Mouse (Mus musculus) MEL (cell line): ENCODE measurements around the gene Shcbp1l. TPM values are rescaled to one million over a fixed set of nuclear protein-coding genes. Genes with fewer than 3 reads are reported as not detected.
"Not testable (repeated sequence)": the region's sequence is repeated elsewhere in the genome, so short reads cannot be mapped to it uniquely, and the experiment has no call there.

Experiments used
- DNase-seq: peaks from one replicate; pipeline ENCODE4 v3.0.0; 2011; ENCODE audit warnings: low read depth, low spot score
- H3K27ac ChIP-seq: 2 replicates; pipeline ENCODE4 v1.5.1; 2012; ENCODE audit warnings: low read depth, mild to moderate bottlenecking, control low read depth, low read length, moderate library complexity; ENCODE audit not compliant: control insufficient read depth
- H3K27me3 ChIP-seq, 2 experiments: fragments of 150-350 bp in 1 of 2; sonication (generic) in 1 of 2; 2 replicates each; pipeline ENCODE4 v1.6.1; 2012; ENCODE audit warnings: low read length in 2 of 2, mild to moderate bottlenecking in 2 of 2, improper control_type of control experiment in 1 of 2, moderate library complexity in 1 of 2; ENCODE audit not compliant: insufficient read depth in 2 of 2, control insufficient read depth in 1 of 2
- H3K36me3 ChIP-seq, 2 experiments: 2 replicates each; pipeline ENCODE4 v1.6.1; 2012 to 2014; ENCODE audit warnings: low read length in 2 of 2, improper control_type of control experiment in 1 of 2, inconsistent platforms in 1 of 2, mild to moderate bottlenecking in 1 of 2; ENCODE audit not compliant: insufficient read depth in 2 of 2, control insufficient read depth in 1 of 2
- H3K4me1 ChIP-seq, 2 experiments: fragments of 150-350 bp in 1 of 2; sonication (generic) in 1 of 2; 2 replicates each; pipeline ENCODE4 v1.6.1; 2012; ENCODE audit warnings: low read length in 2 of 2, improper control_type of control experiment in 1 of 2, mild to moderate bottlenecking in 1 of 2; ENCODE audit not compliant: insufficient read depth in 2 of 2, control insufficient read depth in 1 of 2
- H3K4me3 ChIP-seq, 2 experiments: fragments of 150-350 bp in 1 of 2; sonication (generic) in 1 of 2; 2 replicates each; pipeline ENCODE4 v1.5.1; 2012; ENCODE audit warnings: low read depth in 2 of 2, low read length in 2 of 2, mild to moderate bottlenecking in 2 of 2, moderate library complexity in 2 of 2, control low read depth in 1 of 2, improper control_type of control experiment in 1 of 2; ENCODE audit not compliant: control insufficient read depth in 1 of 2, insufficient read depth in 1 of 2
- H3K79me2 ChIP-seq: 2 replicates; pipeline ENCODE4 v1.6.1; 2012; ENCODE audit warnings: mild to moderate bottlenecking, low read length, moderate library complexity; ENCODE audit not compliant: control insufficient read depth, poor library complexity, insufficient read depth
- H3K9ac ChIP-seq: 2 replicates; pipeline ENCODE4 v1.6.1; 2012; ENCODE audit warnings: low read depth, mild to moderate bottlenecking, control low read depth, low read length, moderate library complexity; ENCODE audit not compliant: control insufficient read depth, poor library complexity, severe bottlenecking
- H3K9me3 ChIP-seq: fragments of 150-350 bp; sonication (generic); replicated peaks from 2 replicates; pipeline ENCODE4 v1.6.1; 2012; ENCODE audit warnings: mild to moderate bottlenecking, low read length, improper control_type of control experiment, moderate library complexity; ENCODE audit not compliant: insufficient read depth
- CHD2 ChIP-seq: IDR thresholded peaks from 2 replicates; pipeline ENCODE4 v1.6.1; 2011; ENCODE audit warnings: low read length, improper control_type of control experiment
- CTCF ChIP-seq, 3 experiments: IDR thresholded peaks in 2 of 3; conservative IDR thresholded peaks in 1 of 3; 2 replicates each; pipeline ENCODE4 v1.5.1; 2011 to 2012; ENCODE audit warnings: low read length in 3 of 3, low read depth in 2 of 3, mild to moderate bottlenecking in 2 of 3, improper control_type of control experiment in 1 of 3, inconsistent platforms in 1 of 3, mixed read lengths in 1 of 3, moderate library complexity in 1 of 3; ENCODE audit not compliant: control insufficient read depth in 1 of 3, insufficient read depth in 1 of 3, poor library complexity in 1 of 3, severe bottlenecking in 1 of 3
- EP300 ChIP-seq, 2 experiments: IDR thresholded peaks; 2 replicates each; pipeline ENCODE4 v1.6.1; 2011; ENCODE audit warnings: improper control_type of control experiment in 2 of 2, low read length in 2 of 2, low read depth in 1 of 2, mild to moderate bottlenecking in 1 of 2
- GABPA ChIP-seq: IDR thresholded peaks from 2 replicates; pipeline ENCODE4 v1.6.1; 2012; ENCODE audit warnings: low read depth, mild to moderate bottlenecking, inconsistent platforms, low read length, improper control_type of control experiment, moderate library complexity
- GATA1 ChIP-seq: IDR thresholded peaks from 2 replicates; pipeline ENCODE4 v1.6.1; 2011; ENCODE audit warnings: low read depth, low read length, improper control_type of control experiment
- HCFC1 ChIP-seq: IDR thresholded peaks from 2 replicates; pipeline ENCODE4 v1.6.1; 2012; ENCODE audit warnings: low read depth, mild to moderate bottlenecking, inconsistent platforms, low read length, improper control_type of control experiment, moderate library complexity
- JUND ChIP-seq: IDR thresholded peaks from 2 replicates; pipeline ENCODE4 v1.6.1; 2011; ENCODE audit warnings: low read depth, mild to moderate bottlenecking, improper control_type of control experiment, low read length
- KAT2A ChIP-seq: conservative IDR thresholded peaks from 2 replicates; pipeline ENCODE4 v1.6.1; 2012; ENCODE audit warnings: low read depth, low read length, improper control_type of control experiment, inconsistent platforms
- MAZ ChIP-seq: IDR thresholded peaks from 2 replicates; pipeline ENCODE4 v1.6.1; 2012; ENCODE audit warnings: low read depth, mild to moderate bottlenecking, inconsistent platforms, low read length, improper control_type of control experiment
- MXI1 ChIP-seq: IDR thresholded peaks from 2 replicates; pipeline ENCODE4 v1.6.1; 2011; ENCODE audit warnings: mild to moderate bottlenecking, low read depth, low read length, improper control_type of control experiment
- MYB ChIP-seq: IDR thresholded peaks from 2 replicates; pipeline ENCODE4 v1.6.1; 2011; ENCODE audit warnings: mild to moderate bottlenecking, low read depth, low read length, improper control_type of control experiment
- NELFE ChIP-seq: IDR thresholded peaks from 2 replicates; pipeline ENCODE4 v1.6.1; 2011; ENCODE audit warnings: low read depth, low read length, improper control_type of control experiment
- NRF1 ChIP-seq: IDR thresholded peaks from 2 replicates; pipeline ENCODE4 v1.6.1; 2014; ENCODE audit warnings: low read depth, mild to moderate bottlenecking, inconsistent platforms, low read length, improper control_type of control experiment, moderate library complexity; ENCODE audit not compliant: poor library complexity, insufficient read depth, severe bottlenecking
- POLR2A ChIP-seq, 2 experiments: IDR thresholded peaks; 2 replicates each; pipeline ENCODE4 v1.6.1; 2011 to 2012; ENCODE audit warnings: low read length in 2 of 2, mild to moderate bottlenecking in 2 of 2, control low read depth in 1 of 2, improper control_type of control experiment in 1 of 2, low read depth in 1 of 2, moderate library complexity in 1 of 2; ENCODE audit not compliant: control insufficient read depth in 1 of 2, insufficient read depth in 1 of 2, poor library complexity in 1 of 2
- POLR2AphosphoS2 ChIP-seq: IDR thresholded peaks from 2 replicates; pipeline ENCODE4 v1.6.1; 2011; ENCODE audit warnings: low read length, improper control_type of control experiment
- POLR2AphosphoS5 ChIP-seq: IDR thresholded peaks from 2 replicates; pipeline ENCODE4 v1.6.1; 2012; ENCODE audit warnings: low read depth, borderline replicate concordance, mild to moderate bottlenecking, inconsistent platforms, low read length, moderate library complexity, mixed read lengths
- RAD21 ChIP-seq: IDR thresholded peaks from 2 replicates; pipeline ENCODE4 v1.6.1; 2011; ENCODE audit warnings: mild to moderate bottlenecking, low read depth, low read length, improper control_type of control experiment
- SMC3 ChIP-seq: IDR thresholded peaks from 2 replicates; pipeline ENCODE4 v1.6.1; 2011; ENCODE audit warnings: low read depth, low read length, improper control_type of control experiment
- TAL1 ChIP-seq: IDR thresholded peaks from 2 replicates; pipeline ENCODE4 v1.6.1; 2012; ENCODE audit warnings: mild to moderate bottlenecking, inconsistent platforms, low read length, moderate library complexity, mixed read lengths
- TBP ChIP-seq: IDR thresholded peaks from 2 replicates; pipeline ENCODE4 v1.8.0; 2011; ENCODE audit warnings: low read depth, low read length, improper control_type of control experiment
- TCF12 ChIP-seq: IDR thresholded peaks from 2 replicates; pipeline ENCODE4 v1.6.1; 2014; ENCODE audit warnings: low read depth, mild to moderate bottlenecking, inconsistent platforms, low read length, improper control_type of control experiment, moderate library complexity
- UBTF ChIP-seq: IDR thresholded peaks from 2 replicates; pipeline ENCODE4 v1.6.1; 2012; ENCODE audit warnings: low read depth, mild to moderate bottlenecking, inconsistent platforms, low read length, improper control_type of control experiment, moderate library complexity, borderline replicate concordance; ENCODE audit not compliant: insufficient read depth
- USF1 ChIP-seq: IDR thresholded peaks from 2 replicates; pipeline ENCODE4 v1.6.1; 2014; ENCODE audit warnings: low read depth, mild to moderate bottlenecking, inconsistent platforms, low read length, improper control_type of control experiment, moderate library complexity
- ZKSCAN1 ChIP-seq: IDR thresholded peaks from 2 replicates; pipeline ENCODE4 v1.6.1; 2012; ENCODE audit warnings: low read depth, mild to moderate bottlenecking, inconsistent platforms, low read length, improper control_type of control experiment, moderate library complexity
- ZMIZ1 ChIP-seq: IDR thresholded peaks from 2 replicates; pipeline ENCODE4 v1.6.1; 2012; ENCODE audit warnings: low read depth, mild to moderate bottlenecking, inconsistent platforms, low read length, improper control_type of control experiment, moderate library complexity
- ZNF384 ChIP-seq: IDR thresholded peaks from 2 replicates; pipeline ENCODE4 v1.6.1; 2012; ENCODE audit warnings: low read depth, mild to moderate bottlenecking, inconsistent platforms, low read length, improper control_type of control experiment
- polyA plus RNA-seq, 2 experiments: library from polyadenylated mRNA; stranded (reverse) in 1 of 2; unstranded in 1 of 2; fragments of >175 nt in 1 of 2; fragments of >200 nt in 1 of 2; gene quantifications; 2 replicates each; pipeline versions ENCODE4 v1.2.1 to v1.2.4; 2012; ENCODE audit warnings: low replicate concordance in 2 of 2, low read depth in 1 of 2; ENCODE audit not compliant: insufficient read length in 2 of 2, insufficient read depth in 1 of 2, missing spikeins in 1 of 2
- total RNA-seq: library from RNA; depleted of rRNA; stranded (reverse); fragments of 300-350 nt; gene quantifications from 2 replicates; pipeline ENCODE4 v1.2.3, GENCODE M21; 2012

Shcbp1l gene
- total and polyA plus RNA-seq, 3 experiments, result 2.4 to 3.7 TPM; not detected in 1

DNA sequence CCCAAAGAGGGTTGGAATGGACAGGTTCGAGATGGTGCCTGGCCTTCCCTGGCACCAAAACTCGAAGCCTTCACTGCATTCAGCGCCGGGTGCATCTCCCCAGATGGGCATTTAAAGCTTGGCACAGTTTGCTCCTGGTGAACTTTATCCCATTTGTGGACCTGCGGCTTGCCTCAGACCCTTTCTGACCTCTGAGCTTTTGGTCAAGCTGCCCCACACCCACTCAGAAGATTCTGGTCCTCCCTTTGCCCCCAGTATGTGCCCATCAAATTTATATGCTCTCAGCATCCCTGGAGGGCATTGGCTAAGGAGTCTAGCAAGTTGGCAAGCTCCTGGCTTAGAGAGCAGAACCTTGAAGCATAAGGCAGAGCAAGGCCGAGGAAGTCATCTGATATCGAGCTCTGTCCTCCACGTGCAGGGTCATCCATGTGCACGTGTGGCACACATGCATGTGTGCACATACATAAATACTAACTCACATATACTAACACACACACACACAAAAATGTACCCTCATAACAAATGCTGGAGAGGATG, 44.1 kb upstream of the Shcbp1l start:
- TF ChIP-seq NRF1 (no peak), CHD2 (no peak), POLR2A (IDR thresholded peaks at IDR 0.05; ENCODE audit: control insufficient read depth in 1 of 2, insufficient read depth in 1 of 2, low read depth in 1 of 2, low read length in 2 of 2, poor library complexity in 1 of 2) (no peak), TAL1 (no peak), SMC3 (no peak), JUND (no peak), TBP (no peak), ZKSCAN1 (no peak), UBTF (no peak), POLR2AphosphoS5 (no peak), KAT2A (no peak), USF1 (no peak), EP300 (IDR thresholded peaks at IDR 0.05; ENCODE audit: low read depth in 1 of 2, low read length in 2 of 2) (no peak), HCFC1 (no peak), ZNF384 (no peak), MYB (no peak)
- H3K9me3 ChIP-seq, result no peaks in the 10 kb centered on the region
- H3K27ac ChIP-seq, result no peak overlapping the region
- no peak for DNase-seq
- no peaks in the 10 kb centered on the region for H3K79me2 ChIP-seq
- H3K36me3 ChIP-seq, result no peaks in the 10 kb centered on the region
- H3K4me1 ChIP-seq, result no peaks in the 10 kb centered on the region
- no peak overlapping the region for H3K9ac ChIP-seq
- H3K27me3 ChIP-seq, result peaks cover 0 to 2% of the 10 kb centered on the region in 2 experiments; a peak in 2 of 4 replicates
- H3K4me3 ChIP-seq, result no peak overlapping the region

- H3K27me3 ChIP-seq, result 0 out of 4 replicates have a peak, but pooled peaks cover 0 to 2% of the 10 kb centered on the region in 2 experiments
- H3K4me1 ChIP-seq, result peaks cover 0 to 2% of the 10 kb centered on the region in 2 experiments; a peak in 1 of 4 replicates
- no peak for DNase-seq
- no peak overlapping the region for H3K9ac ChIP-seq
- no peaks in the 10 kb centered on the region for H3K79me2 ChIP-seq
- H3K4me3 ChIP-seq, result no peak overlapping the region
- H3K27ac ChIP-seq, result no peak overlapping the region
- no peaks in the 10 kb centered on the region for H3K9me3 ChIP-seq
- TF ChIP-seq CTCF (IDR thresholded peaks at IDR 0.05 in 2 of 3, conservative IDR thresholded peaks at IDR 0.05 in 1 of 3; ENCODE audit: control insufficient read depth in 1 of 3, insufficient read depth in 1 of 3, low read depth in 2 of 3, low read length in 3 of 3, poor library complexity in 1 of 3, severe bottlenecking in 1 of 3) (no peak), POLR2AphosphoS2 (no peak), MAZ (no peak), USF1 (no peak), TAL1 (no peak), GABPA (no peak), CHD2 (no peak), TCF12 (no peak), RAD21 (no peak), MXI1 (no peak), HCFC1 (no peak), JUND (no peak), ZMIZ1 (no peak), GATA1 (no peak), NELFE (no peak)
- no peaks in the 10 kb centered on the region for H3K36me3 ChIP-seq
These were observed 39.9 kb upstream of the Shcbp1l start for GRCm38 (mm10) chr1:153385081-153385480.

GRCm38 (mm10) chr1:153385661-153386060, 39.3 kb upstream of the Shcbp1l start:
- H3K4me3 ChIP-seq, H3K27ac ChIP-seq, H3K4me1 ChIP-seq, H3K9me3 ChIP-seq, H3K9ac ChIP-seq, H3K27me3 ChIP-seq, H3K79me2 ChIP-seq, H3K36me3 ChIP-seq, DNase-seq: not testable (repeated sequence)
